Mouse (Mus musculus) small intestine, adult 2 months (tissue): ENCODE results near the gene Papss1.

Experiments
- CTCF ChIP-seq: fragments of 200-500 bp; IDR thresholded peaks from 2 replicates; pipeline ENCODE4 v1.5.1; 2012; ENCODE audit warnings: low read depth, mild to moderate bottlenecking, control low read depth, inconsistent platforms, low read length, moderate library complexity, mixed read lengths; ENCODE audit not compliant: insufficient replicate concordance, insufficient read length; ENCODE audit errors: extremely low read depth
- POLR2A ChIP-seq: fragments of 200-500 bp; IDR thresholded peaks from 2 replicates; pipeline ENCODE4 v1.6.1; 2012; ENCODE audit warnings: low read depth, mild to moderate bottlenecking, control low read depth, inconsistent platforms, low read length, moderate library complexity

- no peak for TF ChIP-seq POLR2A
- no peak for TF ChIP-seq CTCF
Measured at GRCm38 (mm10) chr3:131662589-131663148, 98.1 kb downstream of the Papss1 start.
